Mouse (Mus musculus) common myeloid progenitor, adult 5-6 weeks (primary cell): ENCODE results near the gene Rbm6. TPM values are rescaled to one million over a fixed set of nuclear protein-coding genes. Genes with fewer than 3 reads are reported as not detected.

ENCODE experiments used
- ATAC-seq: replicated peaks from 2 replicates; pipeline ENCODE4 v1.8.0; 2016; ENCODE audit warnings: low read depth, mild to moderate bottlenecking, moderate TSS enrichment, inconsistent platforms; ENCODE audit not compliant: poor library complexity, severe bottlenecking
- total RNA-seq: library from RNA; stranded (forward); fragments of 200-1000, 187-1606 nt; gene quantifications from 2 replicates; pipeline ENCODE4 v1.2.3, GENCODE M21; 2017

Gene Rbm6
- 173 and 180 TPM in 2 replicates for total RNA-seq

GRCm38 (mm10) chr9:107873137-107873536 lies at the start of gene Rbm6:
Rbm6 (minus strand) TSS chr9:107873237.
- no peak for ATAC-seq

DNA sequence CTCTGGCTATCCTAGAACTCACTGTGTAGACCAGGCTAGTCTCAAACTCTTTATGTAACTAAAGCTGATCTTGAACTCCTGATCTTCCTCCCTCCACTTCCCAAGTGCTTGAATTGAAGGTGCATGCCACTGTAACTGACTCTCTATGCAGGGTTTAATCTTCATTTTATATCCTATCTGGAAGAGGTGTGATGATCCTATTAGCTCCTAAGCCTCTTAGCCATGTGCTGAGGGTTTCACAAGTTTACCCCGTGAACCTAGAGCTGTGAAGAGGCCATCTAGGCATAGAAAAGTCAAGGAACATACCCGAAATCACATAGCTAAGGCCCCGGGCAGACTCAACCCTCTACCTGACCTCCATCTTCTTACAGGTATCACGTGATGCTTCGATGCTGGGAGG lies 46.4 kb upstream of the Rbm6 start:
- no peak for ATAC-seq

GRCm38 (mm10) chr9:107918884-107919283 lies 45.8 kb upstream of the Rbm6 start:
- ATAC-seq = no peak

GRCm38 (mm10) chr9:107917895-107918608 lies 45.0 kb upstream of the Rbm6 start:
- ATAC-seq = no peak

GRCm38 (mm10) chr9:107914764-107915420 lies 41.9 kb upstream of the Rbm6 start:
- no peak for ATAC-seq

DNA sequence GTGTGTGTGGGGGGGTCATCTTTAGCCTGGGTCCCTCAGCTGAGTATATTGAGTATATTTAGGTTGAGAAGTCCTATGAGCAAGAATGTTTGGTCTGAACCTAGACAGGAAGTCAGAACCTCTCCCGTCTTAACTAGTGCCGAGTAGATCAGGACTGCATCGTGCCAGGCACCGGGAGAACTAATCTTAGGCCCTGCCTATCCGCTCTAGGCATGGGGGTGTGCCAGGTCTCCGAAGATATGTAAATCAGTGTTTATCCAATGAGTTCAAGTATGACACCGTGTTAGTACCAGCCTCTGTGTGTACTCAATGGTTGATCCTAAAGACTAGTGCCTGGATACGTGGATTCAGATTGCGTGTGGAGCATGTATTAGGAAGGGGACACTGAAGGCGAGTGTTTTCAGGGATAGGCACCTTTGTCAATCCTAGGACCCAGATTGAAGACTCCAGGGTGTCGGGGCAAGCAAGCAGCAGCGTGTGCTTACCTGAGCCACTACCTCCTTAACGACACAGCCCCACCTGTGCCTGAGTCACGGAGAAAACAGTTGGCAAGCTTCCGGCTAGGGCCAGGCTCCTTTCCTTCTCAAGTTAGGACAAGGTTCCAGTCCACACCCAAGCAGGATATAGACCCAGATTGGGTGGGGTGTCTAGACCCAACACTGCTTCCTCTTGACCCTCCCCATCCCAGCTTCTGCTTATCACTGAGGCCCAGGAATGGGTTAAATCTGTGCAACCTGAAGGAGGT lies 37.2 kb upstream of the Rbm6 start:
- ATAC-seq = no peak

DNA sequence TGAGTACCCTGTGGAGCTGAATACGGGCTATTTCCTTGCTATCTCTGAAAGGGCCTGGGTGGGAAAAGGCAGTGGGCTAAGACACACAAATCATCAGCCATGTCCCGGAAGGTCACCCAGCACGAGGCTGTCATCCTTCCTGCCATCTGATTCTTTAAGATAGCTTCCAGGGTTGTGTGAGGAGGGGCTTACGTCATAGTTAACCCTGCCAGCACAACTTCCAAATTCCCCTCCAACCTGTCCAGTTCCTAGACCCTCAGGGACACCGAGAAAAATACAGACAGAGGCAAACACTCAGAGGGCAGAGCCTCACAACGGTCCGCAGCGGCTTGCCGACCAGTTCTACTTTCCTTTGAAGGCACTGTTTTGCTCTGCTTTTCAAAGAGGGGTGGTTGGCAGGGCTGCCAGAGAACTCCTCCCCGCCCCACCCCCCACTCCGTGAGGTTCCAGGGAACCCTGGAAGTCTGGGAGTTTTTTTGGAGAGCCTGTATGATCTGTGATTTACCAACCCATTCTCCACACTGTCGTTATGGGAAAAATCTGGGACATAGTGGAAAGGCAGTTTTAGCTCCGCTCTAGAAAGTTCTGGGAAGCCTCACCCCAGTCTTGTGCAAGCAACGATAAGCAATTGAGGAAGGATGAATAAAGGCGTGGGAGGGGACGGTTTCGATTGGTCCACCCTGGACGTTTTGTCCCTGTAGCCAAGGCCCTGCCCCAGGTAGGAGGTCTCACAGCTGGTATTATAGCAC lies 35.5 kb upstream of the Rbm6 start:
- ATAC-seq = no peak

DNA sequence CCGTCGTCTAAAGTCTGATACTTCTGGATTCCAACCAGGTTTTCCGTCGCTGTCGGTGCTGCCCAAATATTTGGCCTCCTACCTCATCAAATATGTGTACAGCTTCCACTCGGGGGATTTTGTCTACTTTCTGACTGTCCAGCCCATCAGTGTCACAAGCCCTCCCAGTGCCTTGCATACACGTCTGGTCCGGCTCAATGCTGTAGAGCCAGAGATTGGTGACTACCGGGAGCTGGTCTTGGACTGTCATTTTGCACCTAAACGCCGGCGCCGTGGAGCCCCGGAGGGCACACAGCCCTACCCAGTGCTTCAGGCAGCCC lies 34.7 kb upstream of the Rbm6 start:
- no peak for ATAC-seq

- ATAC-seq = no peak
Measured at GRCm38 (mm10) chr9:107906967-107907800, 34.1 kb upstream of the Rbm6 start.

DNA sequence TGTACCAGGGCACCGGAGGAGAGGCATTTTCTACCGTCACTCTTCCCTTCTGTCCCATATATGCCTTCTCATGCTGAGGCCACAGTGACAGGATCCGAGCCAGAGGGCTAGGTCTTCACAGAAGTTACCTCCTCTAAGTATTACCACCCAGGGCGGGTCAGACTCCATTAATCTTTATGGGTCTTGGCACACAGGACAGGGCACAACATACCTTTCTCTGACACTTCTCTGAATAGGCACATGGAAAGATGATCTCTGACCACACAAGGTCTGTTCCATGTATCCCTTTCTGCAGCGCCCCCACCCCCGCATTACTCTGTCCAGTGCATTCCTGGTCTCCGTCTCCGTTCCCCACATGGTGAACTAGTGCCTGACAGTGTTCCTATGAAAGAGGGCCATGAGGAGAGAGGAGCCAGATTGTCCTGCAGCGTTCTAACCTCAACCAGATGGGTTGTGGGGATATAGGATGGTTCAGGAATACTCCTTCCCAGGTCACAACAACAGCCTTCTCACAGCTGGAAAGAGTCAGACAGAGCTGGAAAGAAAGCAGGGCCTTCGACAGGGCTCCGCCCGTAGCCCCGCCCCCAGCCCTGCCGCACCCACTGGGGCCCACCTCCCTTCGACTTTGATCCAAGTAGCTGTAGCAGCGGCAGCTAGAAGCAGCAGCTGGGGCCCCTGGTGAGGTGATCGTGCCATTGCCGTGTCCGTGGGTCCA lies 33.4 kb upstream of the Rbm6 start, which contains the start of gene Mst1r:
TSS of gene Mst1r (plus strand) at position 622 of the 715 bp plus-strand sequence.
- peak; percentile 67 for ATAC-seq

DNA sequence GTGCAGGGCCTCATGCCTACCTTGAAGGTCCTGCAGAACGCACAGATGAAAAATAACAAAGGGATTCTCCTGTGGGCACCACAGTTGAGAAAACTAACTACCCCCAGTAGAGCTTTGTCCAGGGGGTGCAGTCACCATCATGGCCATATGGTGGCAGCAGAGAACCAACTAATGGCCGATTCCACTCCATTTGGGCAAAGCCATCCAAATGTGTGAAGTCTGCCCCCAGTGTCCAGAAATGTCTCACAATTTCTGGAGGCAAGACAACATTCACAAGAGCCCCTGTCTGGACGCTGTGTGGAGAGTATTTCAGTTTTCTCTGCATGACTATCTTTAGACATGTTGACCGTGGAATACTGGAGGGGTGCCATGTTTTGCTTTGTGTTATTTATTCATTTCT lies 31.7 kb upstream of the Rbm6 start:
- ATAC-seq = peak; percentile 81

DNA sequence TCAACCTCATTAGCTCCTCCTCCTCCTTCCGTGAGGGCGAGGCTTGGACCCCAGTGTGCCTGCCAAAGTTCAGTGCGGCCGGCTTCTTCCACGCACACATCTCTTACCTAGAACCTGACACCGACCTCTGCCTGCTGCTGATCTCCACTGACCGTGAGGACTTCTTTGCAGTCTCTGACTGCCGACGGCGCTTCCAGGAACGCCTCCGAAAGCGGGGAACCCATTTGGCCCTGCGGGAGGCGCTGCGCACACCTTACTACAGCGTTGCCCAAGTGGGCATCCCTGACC lies 28.5 kb upstream of the Rbm6 start:
- no peak for ATAC-seq

DNA sequence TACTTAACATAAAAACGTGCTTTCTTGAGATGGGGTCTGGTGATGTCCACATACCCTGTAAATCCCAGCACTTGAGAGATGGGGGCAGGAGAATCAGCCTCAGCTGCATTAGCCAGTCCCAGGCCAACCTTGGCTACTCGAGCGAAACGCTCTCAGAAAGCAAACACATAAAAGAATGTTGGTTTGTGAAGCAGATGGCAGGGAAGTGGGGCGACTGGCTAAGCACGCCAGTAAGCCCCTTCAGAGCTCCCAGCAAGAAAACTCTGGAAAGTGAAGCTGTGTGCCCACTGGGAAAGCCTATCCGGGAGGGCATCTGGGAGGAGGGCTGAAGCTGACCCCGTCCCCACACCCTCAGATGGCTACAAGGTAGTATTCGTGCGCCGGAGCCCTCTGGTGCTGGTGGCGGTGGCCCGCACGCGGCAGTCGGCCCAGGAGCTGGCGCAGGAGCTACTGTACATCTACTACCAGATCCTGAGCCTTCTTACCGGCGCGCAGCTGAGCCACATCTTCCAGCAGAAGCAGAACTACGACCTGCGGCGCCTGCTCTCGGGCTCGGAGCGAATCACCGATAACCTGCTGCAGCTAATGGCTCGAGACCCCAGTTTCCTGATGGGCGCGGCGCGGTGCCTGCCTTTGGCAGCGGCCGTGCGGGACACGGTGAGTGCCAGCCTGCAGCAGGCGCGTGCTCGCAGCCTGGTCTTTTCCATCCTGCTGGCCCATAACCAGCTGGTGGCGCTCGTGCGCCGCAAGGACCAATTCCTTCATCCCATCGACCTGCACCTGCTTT lies 28.0 kb upstream of the Rbm6 start:
- ATAC-seq = peak; percentile 65

DNA sequence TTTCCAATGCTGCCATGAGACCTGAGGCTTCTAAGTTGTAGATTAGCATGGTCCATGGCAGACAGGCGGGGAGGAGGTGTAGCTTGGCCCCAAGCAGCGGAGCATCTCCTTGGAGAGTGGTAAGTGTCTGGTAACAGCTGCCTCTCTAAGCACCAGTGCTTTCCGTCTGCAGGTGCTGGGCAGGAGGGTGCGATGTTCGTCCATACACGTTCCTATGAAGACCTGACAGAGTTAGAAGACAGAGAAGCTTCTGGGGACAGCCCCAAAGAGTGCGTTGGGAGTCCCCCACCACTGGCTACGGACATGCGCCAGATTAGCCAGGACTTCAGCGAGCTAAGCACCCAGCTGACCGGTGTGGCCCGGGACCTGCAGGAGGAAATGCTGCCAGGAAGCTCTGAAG lies 26.8 kb upstream of the Rbm6 start:
- no peak for ATAC-seq

DNA sequence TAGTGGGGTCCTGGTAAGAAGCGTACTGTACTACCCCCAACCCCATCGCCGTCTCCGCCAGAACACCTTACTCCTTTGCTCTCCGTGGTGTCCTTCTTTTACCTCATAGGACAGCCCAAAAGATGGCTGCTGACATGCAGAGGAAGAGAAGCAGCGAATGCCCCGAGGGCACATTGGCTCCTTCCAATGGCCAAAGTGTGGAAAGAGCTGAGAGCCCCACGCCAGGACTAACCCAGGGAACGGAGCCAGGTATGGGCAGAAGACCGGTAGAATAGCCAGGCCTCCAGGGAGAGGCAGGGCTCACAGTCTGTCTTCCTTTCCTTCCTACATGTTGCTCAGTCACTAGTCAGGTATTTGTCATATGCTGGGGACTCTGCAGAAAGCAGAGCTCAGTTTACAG lies 25.5 kb upstream of the Rbm6 start:
- ATAC-seq = no peak

GRCm38 (mm10) chr9:107891023-107891422 lies 18.0 kb upstream of the Rbm6 start:
- no peak for ATAC-seq

- ATAC-seq = no peak
Measured at GRCm38 (mm10) chr9:107890260-107890659, 17.2 kb upstream of the Rbm6 start.

GRCm38 (mm10) chr9:107888267-107888850 lies 15.3 kb upstream of the Rbm6 start:
- ATAC-seq = peak; percentile 46
